Mouse (Mus musculus) liver, adult 2 months (tissue): ENCODE measurements around the gene Mpped1.

ENCODE experiments used
- CTCF ChIP-seq: fragments of 200-500 bp; IDR thresholded peaks from 2 replicates; pipeline ENCODE4 v1.5.1; 2011; ENCODE audit warnings: low read depth, low read length, control low read depth
- POLR2A ChIP-seq: fragments of 200-500 bp; IDR thresholded peaks from 2 replicates; pipeline ENCODE4 v1.6.1; 2011; ENCODE audit warnings: low read length, control low read depth; ENCODE audit not compliant: insufficient read depth; ENCODE audit errors: extremely low read depth

DNA sequence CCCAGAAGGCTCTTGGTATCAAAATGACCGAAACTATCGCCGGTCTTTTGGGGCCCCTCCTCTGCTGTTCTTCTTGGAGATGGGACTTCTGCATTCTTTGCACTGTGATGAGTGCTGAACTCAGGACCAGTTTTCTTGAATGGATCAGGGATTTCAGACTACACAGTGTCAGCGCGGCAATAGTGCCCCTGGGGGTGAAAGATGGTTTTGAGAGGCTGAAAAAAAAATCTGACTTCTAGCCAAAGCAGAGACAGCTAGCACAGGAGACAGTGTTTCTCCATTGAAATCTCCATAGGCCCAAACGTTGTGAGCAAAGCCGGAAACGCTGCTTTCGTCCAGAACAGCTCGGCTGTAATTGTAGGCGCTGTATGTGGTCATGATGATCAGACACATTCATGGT, 19.7 kb downstream of the Mpped1 start:
- no peak for TF ChIP-seq CTCF
- TF ChIP-seq POLR2A: no peak
